Mouse (Mus musculus) heart, adult 2 months (tissue): ENCODE results near the gene Rtf1.

Source experiments
- CTCF ChIP-seq: fragments of 200-600 bp; IDR thresholded peaks from 2 replicates; pipeline ENCODE4 v1.8.1; 2022; ENCODE audit warnings: antibody characterized with exemption, mild to moderate bottlenecking, moderate library complexity
- EP300 ChIP-seq: fragments of 200-500 bp; IDR thresholded peaks from 2 replicates; pipeline ENCODE4 v1.6.1; 2011; ENCODE audit warnings: low read depth, low read length, control low read depth; ENCODE audit not compliant: insufficient read depth
- POLR2A ChIP-seq: fragments of 200-500 bp; IDR thresholded peaks from 2 replicates; pipeline ENCODE4 v1.6.1; 2011; ENCODE audit warnings: mild to moderate bottlenecking, low read depth, low read length, control low read depth; ENCODE audit not compliant: insufficient read depth

- TF ChIP-seq CTCF (no peak), POLR2A (peak; percentile 97), EP300 (0 out of 2 replicates have a peak, but pooled peaks have one; percentile 27)
These were observed at the start of gene Rtf1 for GRCm38 (mm10) chr2:119674525-119675214.
